Mouse (Mus musculus) kidney, postnatal 4 days (tissue): ENCODE data around the gene Prickle1.

Experiments used
- DNase-seq, 2 experiments: peaks; one replicate each; pipeline ENCODE4 v3.0.0; 2021; ENCODE audit warnings: mixed read lengths in 2 of 2

The Prickle1 gene

GRCm38 (mm10) chr15:93499866-93500265 lies 95.8 kb downstream of the Prickle1 start:
- DNase-seq, result no peak

- DNase-seq, result peak in 1 of 2 experiments; percentile 34
Observed at GRCm38 (mm10) chr15:93494700-93495099, 101.0 kb downstream of the Prickle1 start.

- DNase-seq, result no peak
Observed at GRCm38 (mm10) chr15:93489597-93489996, 106.1 kb downstream of the Prickle1 start.

- DNase-seq, result peak; percentile 20 to 33
Observed at GRCm38 (mm10) chr15:93486066-93486465, 109.6 kb downstream of the Prickle1 start.

DNA sequence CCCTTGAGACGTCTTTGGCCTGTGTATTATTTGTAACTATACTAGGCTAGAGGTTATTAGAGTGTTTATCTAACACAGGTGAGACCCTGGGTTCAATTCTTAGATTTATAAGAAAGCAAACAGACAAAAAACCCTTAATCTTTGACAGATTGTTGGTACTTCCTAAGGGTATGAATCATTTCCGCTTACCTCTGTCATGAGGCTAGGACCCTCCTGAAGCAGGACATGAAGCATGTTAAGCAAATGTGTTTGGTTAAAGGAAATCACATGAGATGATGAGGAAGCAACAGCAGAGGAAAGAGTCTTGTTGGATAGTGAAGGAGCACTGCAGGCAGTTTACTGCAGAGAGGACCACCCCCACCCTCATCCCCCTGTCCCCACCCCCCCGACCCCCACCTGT lies 110.4 kb downstream of the Prickle1 start:
- no peak for DNase-seq

- no peak for DNase-seq
Observed at GRCm38 (mm10) chr15:93484261-93484710, 111.4 kb downstream of the Prickle1 start.

GRCm38 (mm10) chr15:93481112-93481511 lies 114.6 kb downstream of the Prickle1 start:
- no peak for DNase-seq

DNA sequence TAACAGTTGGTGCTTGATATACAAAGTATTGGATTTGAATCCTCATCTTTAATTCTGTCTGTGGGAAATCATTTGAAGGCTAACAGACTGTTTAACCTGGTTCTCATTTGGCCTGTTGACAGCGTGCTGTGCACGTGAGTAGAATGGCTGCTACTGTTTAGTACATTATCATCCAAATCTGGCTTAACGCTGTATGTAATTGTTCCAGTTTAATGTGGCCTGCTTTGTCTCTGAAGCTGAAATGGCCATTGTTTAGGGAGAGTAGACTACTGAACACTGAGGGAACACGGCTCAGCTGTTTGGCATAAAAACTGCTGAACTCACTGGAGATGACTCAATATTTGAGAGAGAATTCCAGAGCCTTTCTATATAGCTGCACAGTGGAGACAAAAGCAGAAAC lies 116.2 kb downstream of the Prickle1 start:
- no peak for DNase-seq

GRCm38 (mm10) chr15:93478676-93479075 lies 117.0 kb downstream of the Prickle1 start:
- no peak for DNase-seq

- DNase-seq, result no peak
Observed at GRCm38 (mm10) chr15:93477729-93478128, 118.0 kb downstream of the Prickle1 start.

DNA sequence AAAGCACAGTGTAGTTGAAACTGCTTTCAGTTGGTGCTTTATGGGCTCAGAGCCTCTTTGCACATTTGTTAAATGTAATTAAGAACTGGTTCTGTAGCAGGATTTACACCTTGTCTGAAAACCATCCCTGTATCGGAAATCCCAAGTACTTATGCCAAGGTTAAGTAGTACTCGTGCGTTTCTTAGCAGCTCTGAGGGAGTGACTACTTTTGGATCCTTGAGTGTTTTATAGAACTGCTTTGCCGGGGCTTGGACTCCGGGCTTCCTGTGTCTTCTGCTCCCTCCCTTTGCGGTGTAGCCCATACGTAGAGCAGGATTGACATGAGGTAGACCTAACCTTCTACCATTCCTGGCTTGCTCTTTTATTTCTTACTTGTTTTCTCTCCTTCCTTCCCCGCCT lies 120.0 kb downstream of the Prickle1 start:
- no peak for DNase-seq

DNA sequence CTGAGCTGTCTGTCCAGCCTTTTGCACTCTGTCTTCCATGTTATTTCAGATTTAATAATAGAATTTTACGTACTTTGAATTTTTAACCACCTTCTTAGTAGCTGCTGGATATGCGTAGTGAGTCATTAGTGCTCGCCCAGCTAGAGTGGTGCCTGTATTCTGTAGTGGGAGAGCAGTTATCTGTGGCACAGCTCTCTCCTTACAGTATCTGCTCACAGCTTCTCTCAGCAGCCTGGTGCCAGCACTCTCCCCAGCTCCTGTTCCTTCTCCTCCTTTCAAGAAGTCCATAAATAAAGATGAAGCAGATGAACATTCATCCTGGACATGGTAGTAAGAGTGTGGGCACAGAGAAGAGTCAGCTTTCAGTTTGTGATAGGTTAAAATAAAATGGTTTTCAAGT lies 121.4 kb downstream of the Prickle1 start:
- DNase-seq, result no peak

DNA sequence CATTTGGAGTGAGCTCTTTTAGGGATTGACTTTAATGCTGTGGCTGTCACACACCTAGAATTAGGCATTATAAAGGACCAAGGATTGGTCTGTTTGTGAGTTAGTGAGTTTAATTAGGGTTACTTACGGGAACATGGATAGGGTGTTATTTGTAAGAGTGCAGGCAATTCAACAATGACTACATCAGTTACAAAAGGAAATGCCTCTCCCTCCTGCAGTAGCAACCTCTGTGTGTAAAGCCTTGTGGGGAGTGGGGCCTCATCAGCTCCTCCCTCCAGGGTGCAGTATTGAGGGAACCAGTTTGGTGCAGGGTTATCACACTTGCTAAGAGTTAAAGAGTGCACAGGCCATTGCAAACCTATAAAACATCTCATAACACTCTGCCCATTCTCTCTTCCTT lies 123.6 kb downstream of the Prickle1 start:
- DNase-seq, result no peak

DNA sequence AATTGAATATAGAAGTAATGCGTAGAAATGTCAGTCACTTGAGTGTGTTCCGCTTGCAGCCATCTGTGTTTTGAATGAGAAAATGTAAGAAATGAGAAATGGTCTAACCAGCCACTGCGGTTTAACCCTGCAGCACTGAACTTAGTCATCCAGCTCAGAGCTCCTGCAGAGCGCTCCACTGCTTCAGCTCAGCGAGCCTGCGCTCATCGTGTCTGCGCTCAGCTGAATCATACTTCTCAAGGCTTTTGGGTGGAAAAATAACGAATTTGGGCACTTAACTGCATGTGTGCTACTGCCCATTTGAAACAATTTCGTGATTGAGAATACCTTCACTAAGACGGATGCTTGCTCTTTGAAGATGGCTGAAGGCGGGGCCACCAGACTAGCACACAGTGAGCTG lies 124.0 kb downstream of the Prickle1 start:
- no peak for DNase-seq

- DNase-seq, result no peak
Observed at GRCm38 (mm10) chr15:93461066-93461465, 134.6 kb downstream of the Prickle1 start.

DNA sequence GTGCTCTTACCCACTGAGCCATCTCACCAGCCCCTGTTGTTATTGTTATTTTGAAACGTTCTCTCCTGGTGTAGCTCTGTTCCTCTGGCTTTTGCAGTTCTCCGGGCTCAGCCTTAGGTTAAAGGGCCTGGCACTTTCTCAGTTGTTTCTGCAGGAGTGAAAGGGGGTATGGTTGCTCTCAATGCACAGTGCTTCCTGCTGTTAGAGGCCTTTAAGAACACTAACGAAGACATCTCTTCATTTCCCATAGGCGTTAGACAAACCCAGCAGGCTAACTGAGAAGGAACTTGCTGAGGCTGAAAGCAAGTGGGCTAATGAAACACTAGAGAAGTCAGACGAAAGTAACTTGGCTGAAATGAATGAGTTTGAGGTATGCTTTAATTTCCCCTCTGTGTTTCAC lies 136.3 kb downstream of the Prickle1 start:
- no peak for DNase-seq

- peak in 1 of 2 experiments; percentile 17 for DNase-seq
Observed at GRCm38 (mm10) chr15:93456005-93456404, 139.7 kb downstream of the Prickle1 start.

DNA sequence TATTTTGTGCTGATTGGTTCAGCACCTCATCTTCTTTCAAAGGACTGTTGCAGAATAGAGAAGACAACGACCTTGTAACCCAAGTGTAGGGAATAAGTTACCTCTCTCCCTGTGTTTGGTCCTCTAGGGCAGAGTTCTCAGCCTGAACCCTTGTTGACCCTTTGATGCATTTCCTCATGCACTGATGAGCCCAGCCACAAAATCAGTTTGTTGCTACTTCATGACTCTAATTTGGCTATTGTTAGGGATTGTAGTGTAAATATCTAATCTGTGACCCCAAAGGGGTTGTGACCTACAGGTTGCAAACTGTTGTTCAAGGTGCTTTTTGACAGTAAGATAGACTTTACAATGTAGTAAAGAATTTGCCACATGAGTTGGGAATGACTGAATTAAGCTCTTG lies 142.4 kb downstream of the Prickle1 start:
- DNase-seq, result no peak
